Mouse (Mus musculus) hindbrain, postnatal 0 days (tissue): ENCODE measurements around the gene Pcp2. TPM values are rescaled to one million over a fixed set of nuclear protein-coding genes. Genes with fewer than 3 reads are reported as not detected.

Source experiments
- ATAC-seq: fragments of 200-750 bp; cut with Nextera tagmentation; 2 replicates; pipeline ENCODE4 v1.8.0; 2017; ENCODE audit warnings: mild to moderate bottlenecking, moderate TSS enrichment, moderate library complexity
- DNase-seq: peaks from one replicate; pipeline ENCODE4 v3.0.0-alpha.2; 2015; ENCODE audit warnings: low spot score
- H3K27ac ChIP-seq: fragments of 300-500 bp; sonication (generic); 2 replicates; pipeline ENCODE4 v1.5.1; 2014; ENCODE audit warnings: mild to moderate bottlenecking
- H3K27me3 ChIP-seq: fragments of 300-500 bp; sonication (generic); 2 replicates; pipeline ENCODE4 v1.6.1; 2014; ENCODE audit warnings: low read length, mixed read lengths; ENCODE audit not compliant: insufficient read depth
- H3K36me3 ChIP-seq: fragments of 300-500 bp; sonication (generic); 2 replicates; pipeline ENCODE4 v1.6.1; 2014; ENCODE audit warnings: low read length, mixed read lengths; ENCODE audit not compliant: insufficient read depth
- H3K4me1 ChIP-seq: fragments of 300-500 bp; sonication (generic); 2 replicates; pipeline ENCODE4 v1.6.1; 2014; ENCODE audit warnings: antibody characterized with exemption, low read length, mixed read lengths; ENCODE audit not compliant: insufficient read depth
- H3K4me2 ChIP-seq: fragments of 300-500 bp; sonication (generic); 2 replicates; pipeline ENCODE4 v1.6.1; 2014; ENCODE audit warnings: low read depth, mild to moderate bottlenecking, low read length, moderate library complexity, mixed read lengths
- H3K4me3 ChIP-seq: fragments of 300-500 bp; sonication (generic); 2 replicates; pipeline ENCODE4 v1.5.1; 2014; ENCODE audit warnings: low read length
- H3K9ac ChIP-seq: fragments of 300-500 bp; sonication (generic); replicated peaks from 2 replicates; pipeline ENCODE4 v1.6.1; 2014; ENCODE audit warnings: mild to moderate bottlenecking, low read length, moderate library complexity, mixed read lengths
- H3K9me3 ChIP-seq: fragments of 300-500 bp; sonication (generic); 2 replicates; pipeline ENCODE4 v1.6.1; 2016; ENCODE audit warnings: low read length, mixed read lengths
- CTCF ChIP-seq: IDR thresholded peaks from 2 replicates; pipeline ENCODE4 v1.5.1; 2016; ENCODE audit warnings: antibody characterized with exemption, control low read depth, low read depth
- WGBS: fragments of 180-500 bp; shearing (Covaris S2); extraction: QIAGEN DNeasy Blood & Tissue Kit; methylation state at CpG from one replicate; pipeline ENCODE4 v1.1.7; 2014; 5-methylcytosine and 5-hydroxymethylcytosine counted together
- polyA plus RNA-seq: library from polyadenylated mRNA; unstranded; fragments of >200 nt; fragmentation: Nextera tagmentation; extraction: Ambion mirVana; gene quantifications from 2 replicates; pipeline ENCODE4 v1.2.1, GENCODE M21; 2015
- total RNA-seq: library from RNA; depleted of rRNA; stranded (reverse); fragments of >200 nt; gene quantifications from 2 replicates; pipeline ENCODE4 v1.2.3, GENCODE M21; 2014

Pcp2 gene
- total and polyA plus RNA-seq, 2 experiments from 2014 or later = 78.6 to 145 TPM

DNA sequence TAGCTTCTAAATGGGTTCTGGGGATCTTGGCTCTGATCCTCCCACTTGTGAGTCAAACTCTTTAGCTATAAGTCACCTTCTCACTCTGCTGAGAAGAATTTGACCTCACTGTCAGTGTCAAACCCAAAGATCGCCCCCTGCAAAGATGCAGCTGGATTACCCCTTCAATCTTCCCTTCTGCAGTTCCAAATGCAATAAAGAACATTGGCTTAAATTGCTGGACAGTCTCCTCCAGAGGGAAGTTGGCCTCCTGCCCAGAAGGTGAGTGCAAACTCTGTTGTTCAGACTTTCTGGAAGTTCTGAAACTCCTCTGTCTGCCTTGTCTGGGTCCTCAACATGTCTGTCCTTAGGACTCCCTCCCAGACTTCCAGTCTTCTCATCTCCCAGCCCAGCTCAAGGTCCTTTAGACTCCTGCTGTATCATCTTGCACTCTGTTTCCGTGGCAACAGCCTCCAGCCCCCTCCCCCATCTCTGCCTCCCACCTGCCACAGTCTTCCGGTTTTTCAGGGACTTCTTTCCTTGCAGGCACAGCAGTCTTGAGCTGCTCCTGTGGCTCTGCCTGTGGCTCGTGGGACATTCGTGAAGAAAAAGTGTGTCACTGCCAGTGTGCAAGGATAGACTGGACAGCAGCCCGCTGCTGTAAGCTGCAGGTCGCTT lies 31.5 kb upstream of the Pcp2 start:
- DNase-seq = peak; percentile 37
- WGBS = 21% methylated on average over 7 of the region's 7 CpGs
- H3K27me3 ChIP-seq = no peaks in the 10 kb centered on the region

DNA sequence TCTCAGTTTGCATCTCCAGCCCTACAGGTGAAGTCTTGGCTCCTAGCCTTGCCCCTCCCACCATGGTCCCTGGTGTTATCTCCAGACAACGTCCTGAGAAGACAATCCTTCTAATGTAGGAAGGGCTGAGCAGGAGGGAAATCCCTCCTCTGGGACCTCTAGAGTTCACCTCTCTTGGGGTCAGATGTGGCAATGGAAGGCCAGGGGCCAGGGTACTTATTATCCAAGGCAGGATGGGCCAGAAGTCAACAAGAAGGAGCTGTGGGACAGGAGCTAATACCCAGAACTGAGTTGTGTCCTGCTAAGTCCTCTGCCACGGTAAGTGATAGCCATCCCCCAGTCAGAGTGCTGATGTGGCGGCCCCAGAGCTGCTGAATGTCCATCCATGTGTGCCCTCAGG lies 30.2 kb upstream of the Pcp2 start, which contains the start of gene Retn:
Gene Retn (plus strand): TSS at position 245 of the 400 bp plus-strand sequence.
- no peak within 1 kb of the TSS for H3K4me2 ChIP-seq
- ATAC-seq (no peak), DNase-seq (no peak)
- 83% methylated on average over 3 of the region's 3 CpGs for WGBS
- H3K4me1 ChIP-seq = no peaks in the 10 kb centered on the region
- TF ChIP-seq CTCF = no peak
- no peak within 1 kb of the TSS for H3K4me3 ChIP-seq
- no peaks in the 10 kb centered on the region for H3K36me3 ChIP-seq
- no peak within 1 kb of the TSS for H3K27ac ChIP-seq
- H3K9me3 ChIP-seq = no peaks in the 10 kb centered on the region
- H3K27me3 ChIP-seq = no peaks in the 10 kb centered on the region
- no peak within 1 kb of the TSS for H3K9ac ChIP-seq

More for the DNA sequence above, 31.5 kb upstream of the Pcp2 start:
- Histone ChIP-seq H3K4me1 (no peaks in the 10 kb centered on the region), H3K27ac (no peak overlapping the region), H3K4me2 (peak overlapping the region; percentile 31), H3K9me3 (no peaks in the 10 kb centered on the region), H3K4me3 (no peak overlapping the region), H3K9ac (no peak overlapping the region), H3K36me3 (no peaks in the 10 kb centered on the region)
- TF ChIP-seq CTCF = no peak
- peak; percentile 69 for ATAC-seq

DNA sequence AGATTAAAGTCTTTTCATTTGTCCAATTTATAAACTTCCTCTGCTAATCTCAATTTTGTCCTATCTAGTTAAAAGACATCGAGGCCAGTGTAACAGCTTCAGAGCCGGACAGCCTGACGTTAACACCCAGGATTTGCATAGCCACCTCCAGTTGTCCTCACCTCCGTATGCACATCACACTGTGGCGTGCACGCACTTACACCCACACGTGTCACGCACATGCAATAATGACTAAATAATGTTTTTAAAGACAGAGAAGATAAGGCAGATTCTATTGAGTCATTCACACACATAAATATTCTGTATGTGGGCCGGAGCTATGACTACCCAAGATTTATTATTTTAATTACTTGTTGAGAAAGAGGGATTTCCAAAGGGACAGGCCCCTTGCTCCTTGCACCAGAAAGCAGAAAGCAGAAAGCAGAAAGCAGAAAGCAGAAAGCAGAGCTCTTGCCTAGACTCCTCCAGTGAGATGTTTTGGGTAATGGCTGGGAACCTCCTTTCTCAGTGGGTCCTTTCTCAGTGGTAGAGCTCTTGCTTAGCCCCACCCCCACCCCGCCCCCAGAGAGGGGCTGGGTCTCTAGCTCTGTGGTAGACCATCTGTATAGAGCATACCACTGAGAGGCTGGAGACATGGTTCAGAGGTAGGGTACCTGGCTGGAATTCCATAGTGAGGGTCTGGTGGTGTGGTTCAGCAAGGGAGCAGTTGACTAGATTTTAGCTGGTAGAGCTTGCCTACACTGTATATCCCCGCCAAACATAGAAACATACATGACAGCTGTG lies 29.6 kb upstream of the Pcp2 start:
- H3K27me3 ChIP-seq = no peaks in the 10 kb centered on the region
- no peak overlapping the region for H3K9ac ChIP-seq
- H3K4me3 ChIP-seq = no peak overlapping the region
- TF ChIP-seq CTCF = no peak
- no peaks in the 10 kb centered on the region for H3K36me3 ChIP-seq
- DNase-seq (no peak), ATAC-seq (peak; percentile 30; the same call in 1 of the 2 replicates)
- no peak overlapping the region for H3K4me2 ChIP-seq
- WGBS = 76% methylated on average over 11 of the region's 11 CpGs
- H3K27ac ChIP-seq = no peak overlapping the region
- no peaks in the 10 kb centered on the region for H3K9me3 ChIP-seq
- no peaks in the 10 kb centered on the region for H3K4me1 ChIP-seq

DNA sequence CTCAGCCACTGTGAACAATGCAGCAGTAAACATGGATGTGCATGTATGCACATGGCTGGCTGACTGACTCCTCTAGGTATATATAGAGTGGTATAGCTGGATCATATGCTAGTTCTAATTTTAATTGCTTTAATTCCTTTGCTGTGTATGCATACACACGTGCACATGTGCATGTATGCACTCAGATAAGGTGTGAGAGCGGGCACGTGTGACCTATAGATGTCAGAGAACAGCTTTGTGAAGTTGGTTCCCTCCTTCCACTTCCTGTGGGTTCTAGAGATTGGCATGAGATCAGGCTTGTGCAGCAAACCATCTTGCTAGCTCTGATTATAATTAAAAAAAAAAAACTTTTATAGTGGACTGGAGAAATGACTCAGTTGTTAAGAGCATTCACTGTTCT lies 27.5 kb upstream of the Pcp2 start:
- no peak overlapping the region for H3K4me2 ChIP-seq
- DNase-seq (no peak), ATAC-seq (no peak)
- H3K9me3 ChIP-seq = no peaks in the 10 kb centered on the region
- no peaks in the 10 kb centered on the region for H3K27me3 ChIP-seq
- H3K36me3 ChIP-seq = no peaks in the 10 kb centered on the region
- no peak overlapping the region for H3K27ac ChIP-seq
- H3K4me1 ChIP-seq = no peaks in the 10 kb centered on the region
- no peak overlapping the region for H3K4me3 ChIP-seq
- no peak overlapping the region for H3K9ac ChIP-seq
- TF ChIP-seq CTCF = no peak
- 61% methylated on average over 3 of the region's 3 CpGs for WGBS

DNA sequence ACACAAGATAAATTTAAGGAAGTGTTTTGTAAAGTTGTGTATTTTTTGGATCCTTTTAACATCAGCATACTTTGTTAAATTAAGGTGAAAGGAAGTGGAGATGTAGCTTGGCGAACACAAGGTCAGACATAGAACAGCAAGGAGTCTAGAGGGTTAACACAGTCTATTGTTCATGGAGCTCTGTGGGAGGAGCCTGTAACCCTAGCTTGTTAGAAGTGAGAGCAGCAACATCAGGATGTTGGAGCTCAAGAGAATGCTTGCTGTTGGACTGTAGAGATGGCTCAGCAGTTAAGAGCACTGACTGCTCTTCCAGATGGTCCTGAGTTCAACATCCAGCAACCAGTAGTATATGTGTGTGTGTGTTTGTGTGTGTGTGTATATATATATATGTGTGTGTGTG lies 23.6 kb upstream of the Pcp2 start:
- H3K9me3 ChIP-seq = no peaks in the 10 kb centered on the region
- TF ChIP-seq CTCF = no peak
- no peak overlapping the region for H3K9ac ChIP-seq
- H3K27me3 ChIP-seq = no peaks in the 10 kb centered on the region
- no peak overlapping the region for H3K27ac ChIP-seq
- no peak overlapping the region for H3K4me2 ChIP-seq
- H3K4me1 ChIP-seq = no peaks in the 10 kb centered on the region
- no peak for ATAC-seq
- 39% methylated on average over 1 of the region's 1 CpGs for WGBS
- no peak overlapping the region for H3K4me3 ChIP-seq
- no peaks in the 10 kb centered on the region for H3K36me3 ChIP-seq
- no peak for DNase-seq

DNA sequence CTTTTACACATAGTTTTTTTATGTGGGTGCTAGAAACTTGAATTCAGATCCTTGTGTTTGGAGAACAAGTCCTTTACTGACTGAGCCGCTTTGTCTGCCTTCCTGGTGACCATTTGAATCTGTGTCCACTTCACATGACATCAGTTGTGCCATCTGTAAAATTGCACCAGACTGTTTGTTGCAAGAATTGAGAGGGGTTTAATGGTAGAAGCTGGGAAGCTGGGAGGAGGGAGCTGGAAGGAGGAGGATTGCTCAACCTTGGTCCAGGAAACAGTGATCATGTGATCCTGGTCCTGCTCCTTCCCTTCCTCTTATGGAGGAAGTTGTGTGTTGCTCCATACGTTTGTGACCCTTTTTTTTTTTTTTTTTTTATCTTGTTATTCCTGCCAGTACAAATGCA lies 22.9 kb upstream of the Pcp2 start:
- H3K4me3 ChIP-seq = no peak overlapping the region
- no peak for ATAC-seq
- no peaks in the 10 kb centered on the region for H3K36me3 ChIP-seq
- TF ChIP-seq CTCF = no peak
- no peaks in the 10 kb centered on the region for H3K27me3 ChIP-seq
- no peak overlapping the region for H3K4me2 ChIP-seq
- no peak for DNase-seq
- H3K9ac ChIP-seq = no peak overlapping the region
- 75% methylated on average over 2 of the region's 2 CpGs for WGBS
- H3K27ac ChIP-seq = no peak overlapping the region
- no peaks in the 10 kb centered on the region for H3K4me1 ChIP-seq
- H3K9me3 ChIP-seq = no peaks in the 10 kb centered on the region

DNA sequence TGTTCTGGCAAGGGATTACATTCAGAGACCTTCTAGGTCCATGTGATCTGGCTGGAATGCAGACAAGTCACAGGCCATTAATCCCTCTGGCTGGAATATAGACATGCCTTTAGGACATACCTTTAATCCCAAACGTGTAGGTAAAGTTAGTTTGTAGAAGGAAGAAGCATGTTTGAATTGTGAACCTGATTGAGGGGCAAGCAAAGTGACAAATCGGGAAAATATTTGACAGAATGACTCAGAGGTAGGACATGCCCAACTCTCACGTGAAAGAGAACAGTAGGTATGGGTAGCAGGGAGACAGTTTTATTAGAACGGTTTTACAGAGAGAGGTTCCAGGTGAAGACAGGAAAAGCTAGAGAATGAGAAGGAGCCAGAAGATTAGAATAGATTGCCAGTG lies 22.2 kb upstream of the Pcp2 start:
- ATAC-seq (no peak), DNase-seq (no peak)
- H3K4me3 ChIP-seq = no peak overlapping the region
- no peaks in the 10 kb centered on the region for H3K36me3 ChIP-seq
- H3K9ac ChIP-seq = no peak overlapping the region
- no peak overlapping the region for H3K27ac ChIP-seq
- no peaks in the 10 kb centered on the region for H3K4me1 ChIP-seq
- H3K27me3 ChIP-seq = no peaks in the 10 kb centered on the region
- no peak for TF ChIP-seq CTCF
- H3K4me2 ChIP-seq = no peak overlapping the region
- WGBS = 76% methylated on average over 4 of the region's 4 CpGs
- no peaks in the 10 kb centered on the region for H3K9me3 ChIP-seq
